Mouse (Mus musculus): ENCODE measurements around the gene Mier2. TPM values are rescaled to one million over a fixed set of nuclear protein-coding genes. Genes with fewer than 3 reads are reported as not detected.

Mier2 gene
- 58.5 and 89.6 TPM in 2 replicates for total RNA-seq (2012; rRNA removed)

DNA sequence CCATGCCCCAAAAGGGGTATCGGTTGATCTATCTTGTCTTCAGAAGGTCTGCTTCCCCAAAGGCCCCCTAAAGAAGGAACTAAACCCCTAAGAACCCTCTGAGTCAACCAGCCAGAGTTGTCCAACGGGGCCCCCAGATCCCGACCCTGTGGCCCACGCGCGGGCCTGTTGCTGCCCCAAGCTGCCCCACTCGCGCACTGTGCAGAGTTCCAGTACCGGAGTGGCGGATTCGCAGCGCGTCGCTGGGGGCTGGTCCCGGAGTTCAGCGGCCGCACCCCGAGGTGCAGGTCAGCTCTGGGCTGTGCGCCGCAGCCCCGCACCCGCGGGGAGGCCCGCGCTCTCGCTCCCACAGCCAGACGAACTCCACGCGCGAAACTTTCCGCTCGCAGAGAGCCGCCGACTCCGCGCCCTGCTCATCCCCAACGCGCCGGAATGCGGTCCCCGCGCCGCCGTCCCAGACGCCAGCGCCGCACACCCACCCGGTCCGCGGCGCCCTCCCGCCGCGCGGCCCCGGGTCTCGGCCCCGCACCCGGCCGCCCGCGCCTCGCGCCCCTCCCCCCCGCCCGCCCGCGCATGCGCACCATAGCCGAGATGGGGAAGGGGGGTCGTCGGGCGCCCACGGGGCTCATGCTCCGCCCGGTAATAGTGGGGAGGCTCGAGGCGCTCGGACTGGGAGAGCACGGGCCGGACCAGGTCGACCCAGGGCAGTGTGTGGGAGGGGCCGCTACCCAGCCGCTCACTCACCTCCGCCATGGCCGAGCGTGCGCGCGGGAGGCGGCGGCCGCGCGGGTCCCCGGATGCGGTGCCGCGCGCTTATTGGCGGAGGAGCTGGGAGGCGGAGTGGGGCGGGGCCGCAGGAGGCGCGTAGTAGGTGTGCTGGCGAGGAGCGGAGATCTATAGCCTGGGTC is at the start of gene Mier2:
Mier2 (minus strand) TSS at position 870 of the 908 bp plus-strand sequence.
- H3K4me1 ChIP-seq (ENCODE audit: control insufficient read depth in 2 of 2, insufficient read depth in 2 of 2, low read length in 2 of 2, poor library complexity in 1 of 2) = peaks cover 0 to 15% of the 10 kb centered on the region in 2 experiments; a peak in 1 of 4 replicates
- peaks cover 11% of the 10 kb centered on the region; the same call in 1 of the 2 replicates for H3K36me3 ChIP-seq (ENCODE audit: control insufficient read depth, insufficient read depth, low read length, poor library complexity, severe bottlenecking)
- no peaks in the 10 kb centered on the region for H3K9me3 ChIP-seq (ENCODE audit: control insufficient read depth, insufficient read depth, low read depth, low read length)
- in situ Hi-C loops (cut with MboI; ENCODE audit: low sequenced_read_pairs in 2 of 2, unreplicated experiment in 2 of 2) = no loop called here
- no peak within 1 kb of the TSS for H3K27ac ChIP-seq (ENCODE audit: insufficient read depth, low read depth, low read length, poor library complexity, severe bottlenecking)
- DNase-seq (ENCODE audit: low read depth, low spot score) = peak; percentile 66
- peak within 1 kb of the TSS; percentile 81 to 90 for H3K4me3 ChIP-seq (ENCODE audit: insufficient read depth in 1 of 2, low read depth in 1 of 2, low read length in 2 of 2, poor library complexity in 1 of 2, severe bottlenecking in 1 of 2)
- TF ChIP-seq HCFC1 (IDR thresholded peaks at IDR 0.05; ENCODE audit: borderline replicate concordance, insufficient read depth, low read length) (0 out of 2 replicates have a peak, but pooled peaks have one; percentile 25), CHD2 (IDR thresholded peaks at IDR 0.05; ENCODE audit: low read depth, low read length) (no peak), MAFK (IDR thresholded peaks at IDR 0.05; ENCODE audit: insufficient read depth, low read depth, low read length) (no peak), ZC3H11A (IDR thresholded peaks at IDR 0.05; ENCODE audit: borderline replicate concordance, low read depth, low read length) (no peak)
- H3K9ac ChIP-seq (ENCODE audit: insufficient read depth, low read depth, low read length, poor library complexity, severe bottlenecking) = peak within 1 kb of the TSS; percentile 93

DNA sequence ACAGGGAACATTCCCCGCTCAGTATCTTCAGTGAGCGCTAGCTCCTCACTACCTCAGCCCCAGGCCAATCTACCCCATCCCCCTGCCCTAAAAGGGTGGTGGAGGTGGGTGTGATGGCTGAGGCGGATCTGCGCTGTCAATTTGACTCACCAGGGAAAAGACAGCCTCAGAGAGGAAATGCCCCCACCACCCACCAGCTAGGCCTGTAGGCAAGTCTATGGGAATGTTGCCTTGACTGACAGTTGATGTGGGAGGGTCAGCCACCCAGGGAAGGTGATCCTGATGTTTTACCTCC is 42.9 kb upstream of the Mier2 start:
- TF ChIP-seq HCFC1 (IDR thresholded peaks at IDR 0.05; ENCODE audit: borderline replicate concordance, insufficient read depth, low read length) = no peak
- TF ChIP-seq ZNF384 (IDR thresholded peaks at IDR 0.05; ENCODE audit: low read depth, low read length) = no peak
- TF ChIP-seq MAFK (IDR thresholded peaks at IDR 0.05; ENCODE audit: insufficient read depth, low read depth, low read length) = no peak
- no peak for TF ChIP-seq CHD2 (IDR thresholded peaks at IDR 0.05; ENCODE audit: low read depth, low read length)
- TF ChIP-seq ZC3H11A (IDR thresholded peaks at IDR 0.05; ENCODE audit: borderline replicate concordance, low read depth, low read length) = no peak
- Histone ChIP-seq H3K36me3 (ENCODE audit: control insufficient read depth, insufficient read depth, low read length, poor library complexity, severe bottlenecking) (no peaks in the 10 kb centered on the region), H3K9ac (ENCODE audit: insufficient read depth, low read depth, low read length, poor library complexity, severe bottlenecking) (no peak overlapping the region), H3K4me1 (ENCODE audit: control insufficient read depth in 2 of 2, insufficient read depth in 2 of 2, low read length in 2 of 2, poor library complexity in 1 of 2) (no peaks in the 10 kb centered on the region), H3K27ac (ENCODE audit: insufficient read depth, low read depth, low read length, poor library complexity, severe bottlenecking) (no peak overlapping the region), H3K4me3 (ENCODE audit: insufficient read depth in 1 of 2, low read depth in 1 of 2, low read length in 2 of 2, poor library complexity in 1 of 2, severe bottlenecking in 1 of 2) (no peak overlapping the region), H3K9me3 (ENCODE audit: control insufficient read depth, insufficient read depth, low read depth, low read length) (no peaks in the 10 kb centered on the region)
- DNase-seq (ENCODE audit: low read depth, low spot score) = no peak
- in situ Hi-C loops (cut with MboI; ENCODE audit: low sequenced_read_pairs in 2 of 2, unreplicated experiment in 2 of 2) = loop anchor here (5.0 to 10.0 kb wide), 2 partner anchors 49 to 57 kb away; partner anchors contain the start of gene Odf3l2 (in 1 of the 2)

DNA sequence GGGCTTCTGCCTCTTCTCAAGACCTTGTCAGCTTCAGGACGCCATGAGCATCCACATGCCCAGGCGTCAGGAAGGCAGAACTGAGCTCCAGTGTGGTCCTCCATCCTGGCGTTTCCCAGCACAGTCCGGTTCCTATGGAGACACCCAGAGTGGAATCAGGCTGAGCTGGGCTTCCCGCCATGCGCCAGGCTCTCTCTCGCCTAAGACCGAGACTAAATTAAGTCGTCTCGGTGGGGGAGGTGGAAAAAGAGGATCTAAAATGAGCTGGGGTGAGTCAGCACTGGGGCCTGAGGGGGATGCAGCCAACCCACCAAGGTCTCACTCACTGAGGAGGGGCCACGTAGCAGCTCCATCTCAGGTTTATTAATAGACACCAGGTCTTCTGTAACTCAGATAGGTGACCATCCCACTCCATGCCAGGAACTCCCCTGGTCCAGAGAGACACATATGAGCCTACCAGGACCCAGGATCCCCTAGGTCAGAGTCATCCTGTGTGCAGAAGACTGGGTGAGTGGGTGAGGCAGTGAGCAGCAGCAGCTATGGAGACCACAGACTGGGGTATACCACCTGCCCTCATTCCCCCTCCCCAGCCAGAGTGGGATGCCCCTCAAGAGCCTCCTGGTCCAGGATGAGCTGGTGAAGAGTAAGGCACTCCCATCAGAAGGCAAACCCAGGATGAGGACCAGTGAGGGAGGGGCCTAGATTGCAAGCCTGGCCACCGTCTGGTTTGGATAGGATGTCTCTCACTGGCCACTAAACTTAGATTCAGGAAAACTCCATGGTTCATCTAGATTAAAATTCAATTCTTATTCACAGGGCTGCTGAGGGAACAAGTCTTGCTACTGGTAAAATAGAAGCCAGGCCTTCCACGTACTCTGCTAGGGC is 42.3 kb upstream of the Mier2 start:
- TF ChIP-seq ZC3H11A (IDR thresholded peaks at IDR 0.05; ENCODE audit: borderline replicate concordance, low read depth, low read length) (no peak), ZNF384 (IDR thresholded peaks at IDR 0.05; ENCODE audit: low read depth, low read length) (no peak), CHD2 (IDR thresholded peaks at IDR 0.05; ENCODE audit: low read depth, low read length) (no peak), HCFC1 (IDR thresholded peaks at IDR 0.05; ENCODE audit: borderline replicate concordance, insufficient read depth, low read length) (no peak), MAFK (IDR thresholded peaks at IDR 0.05; ENCODE audit: insufficient read depth, low read depth, low read length) (no peak)
- Histone ChIP-seq H3K4me3 (ENCODE audit: insufficient read depth in 1 of 2, low read depth in 1 of 2, low read length in 2 of 2, poor library complexity in 1 of 2, severe bottlenecking in 1 of 2) (no peak overlapping the region), H3K9me3 (ENCODE audit: control insufficient read depth, insufficient read depth, low read depth, low read length) (no peaks in the 10 kb centered on the region), H3K9ac (ENCODE audit: insufficient read depth, low read depth, low read length, poor library complexity, severe bottlenecking) (no peak overlapping the region), H3K27ac (ENCODE audit: insufficient read depth, low read depth, low read length, poor library complexity, severe bottlenecking) (no peak overlapping the region), H3K36me3 (ENCODE audit: control insufficient read depth, insufficient read depth, low read length, poor library complexity, severe bottlenecking) (no peaks in the 10 kb centered on the region), H3K4me1 (ENCODE audit: control insufficient read depth in 2 of 2, insufficient read depth in 2 of 2, low read length in 2 of 2, poor library complexity in 1 of 2) (no peaks in the 10 kb centered on the region)
- no peak for DNase-seq (ENCODE audit: low read depth, low spot score)
- in situ Hi-C loops (cut with MboI; ENCODE audit: low sequenced_read_pairs in 2 of 2, unreplicated experiment in 2 of 2) = loop anchor here (5.0 to 10.0 kb wide), 2 partner anchors 50 to 58 kb away; partner anchors contain the start of gene Odf3l2 (in 1 of the 2)

DNA sequence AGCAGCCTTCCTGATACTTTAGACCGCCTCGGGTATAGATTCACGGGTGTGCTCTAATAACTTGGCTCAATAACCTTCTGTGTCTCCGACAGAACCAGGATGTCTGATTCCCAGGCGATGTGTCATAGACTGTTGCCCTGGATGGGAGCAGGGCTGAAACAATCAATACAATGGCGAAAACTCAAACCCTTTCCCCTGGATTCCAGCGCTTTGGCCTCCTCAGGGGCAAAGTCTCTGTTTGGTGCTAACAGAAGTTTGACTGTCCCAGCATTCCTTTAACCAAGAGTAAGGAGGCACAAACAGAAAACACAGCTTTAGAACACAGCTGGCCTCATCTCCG is 40.6 kb upstream of the Mier2 start:
- no peaks in the 10 kb centered on the region for H3K9me3 ChIP-seq (ENCODE audit: control insufficient read depth, insufficient read depth, low read depth, low read length)
- in situ Hi-C loops (cut with MboI; ENCODE audit: low sequenced_read_pairs in 2 of 2, unreplicated experiment in 2 of 2) = loop anchor here (5.0 to 10.0 kb wide), 2 partner anchors 52 to 59 kb away; partner anchors contain the start of gene Odf3l2 (in 1 of the 2)
- H3K9ac ChIP-seq (ENCODE audit: insufficient read depth, low read depth, low read length, poor library complexity, severe bottlenecking) = no peak overlapping the region
- H3K4me1 ChIP-seq (ENCODE audit: control insufficient read depth in 2 of 2, insufficient read depth in 2 of 2, low read length in 2 of 2, poor library complexity in 1 of 2) = no peaks in the 10 kb centered on the region
- no peak for DNase-seq (ENCODE audit: low read depth, low spot score)
- no peak overlapping the region for H3K27ac ChIP-seq (ENCODE audit: insufficient read depth, low read depth, low read length, poor library complexity, severe bottlenecking)
- no peak for TF ChIP-seq CHD2 (IDR thresholded peaks at IDR 0.05; ENCODE audit: low read depth, low read length)
- TF ChIP-seq ZC3H11A (IDR thresholded peaks at IDR 0.05; ENCODE audit: borderline replicate concordance, low read depth, low read length) = no peak
- no peak for TF ChIP-seq ZNF384 (IDR thresholded peaks at IDR 0.05; ENCODE audit: low read depth, low read length)
- no peak for TF ChIP-seq MAFK (IDR thresholded peaks at IDR 0.05; ENCODE audit: insufficient read depth, low read depth, low read length)
- no peak for TF ChIP-seq HCFC1 (IDR thresholded peaks at IDR 0.05; ENCODE audit: borderline replicate concordance, insufficient read depth, low read length)
- no peak overlapping the region for H3K4me3 ChIP-seq (ENCODE audit: insufficient read depth in 1 of 2, low read depth in 1 of 2, low read length in 2 of 2, poor library complexity in 1 of 2, severe bottlenecking in 1 of 2)
- H3K36me3 ChIP-seq (ENCODE audit: control insufficient read depth, insufficient read depth, low read length, poor library complexity, severe bottlenecking) = no peaks in the 10 kb centered on the region

Measured in ES-E14 (cell line).